Mouse (Mus musculus) embryonic facial prominence, embryonic 13.5 days (tissue): ENCODE data around the gene Syngap1. TPM values are rescaled to one million over a fixed set of nuclear protein-coding genes. Genes with fewer than 3 reads are reported as not detected.

ENCODE experiments used
- ATAC-seq: fragments of 200-750 bp; cut with Nextera tagmentation; 2 replicates; pipeline ENCODE4 v1.8.0; 2017; ENCODE audit warnings: low read depth; ENCODE audit not compliant: insufficient number of reproducible peaks, insufficient read depth, low FRiP score, low TSS enrichment
- H3K27ac ChIP-seq: fragments of 300-500 bp; sonication (generic); 2 replicates; pipeline ENCODE4 v1.5.1; 2015; ENCODE audit warnings: moderate library complexity, mild to moderate bottlenecking, inconsistent platforms
- H3K27me3 ChIP-seq: fragments of 300-500 bp; sonication (generic); 2 replicates; pipeline ENCODE4 v1.6.1; 2015; ENCODE audit warnings: mild to moderate bottlenecking, inconsistent platforms
- H3K36me3 ChIP-seq: fragments of 300-500 bp; sonication (generic); 2 replicates; pipeline ENCODE4 v1.6.1; 2015; ENCODE audit warnings: mild to moderate bottlenecking, inconsistent platforms
- H3K4me1 ChIP-seq: fragments of 300-500 bp; sonication (generic); 2 replicates; pipeline ENCODE4 v1.6.1; 2015; ENCODE audit warnings: inconsistent platforms
- H3K4me2 ChIP-seq: fragments of 300-500 bp; sonication (generic); 2 replicates; pipeline ENCODE4 v1.6.1; 2015; ENCODE audit warnings: moderate library complexity, mild to moderate bottlenecking, inconsistent platforms
- H3K4me3 ChIP-seq: fragments of 300-500 bp; sonication (generic); 2 replicates; pipeline ENCODE4 v1.5.1; 2015; ENCODE audit warnings: mild to moderate bottlenecking, inconsistent platforms
- H3K9ac ChIP-seq: fragments of 300-500 bp; sonication (generic); 2 replicates; pipeline ENCODE4 v1.6.1; 2015; ENCODE audit warnings: mild to moderate bottlenecking, inconsistent platforms
- H3K9me3 ChIP-seq: fragments of 300-500 bp; sonication (generic); 2 replicates; pipeline ENCODE4 v1.6.1; 2016; ENCODE audit warnings: inconsistent platforms
- WGBS: fragments of 180-500 bp; shearing (Covaris S2); methylation state at CpG from one replicate; pipeline ENCODE4 v1.1.7; 2015; ENCODE audit warnings: mixed read lengths; 5-methylcytosine and 5-hydroxymethylcytosine counted together
- microRNA-seq: library from miRNA; unstranded; fragments of <30 nt; microRNA quantifications from one replicate; pipeline ENCODE4, GENCODE M21; 2016
- polyA plus RNA-seq: library from polyadenylated mRNA; unstranded; fragments of >200 nt; fragmentation: Nextera tagmentation; extraction: Ambion mirVana; gene quantifications from 2 replicates; pipeline ENCODE4 v1.2.1, GENCODE M21; 2015

Gene Syngap1
- polyA plus RNA-seq, 1 experiment from 2014 or later: 3.7 TPM

- Histone ChIP-seq H3K4me3 (peak overlapping the region; percentile 57), H3K4me2 (peak overlapping the region; percentile 71), H3K4me1 (peaks cover 17% of the 10 kb centered on the region), H3K27ac (peak overlapping the region; percentile 57; the same call in 1 of the 2 replicates), H3K9ac (peak overlapping the region; percentile 74), H3K27me3 (no peaks in the 10 kb centered on the region), H3K36me3 (peaks cover 41% of the 10 kb centered on the region), H3K9me3 (no peaks in the 10 kb centered on the region)
- ATAC-seq: no peak
- 40% methylated on average over 11 of the region's 12 CpGs for WGBS
Observed at GRCm38 (mm10) chr17:27018555-27019196, 77.6 kb downstream of the Syngap1 start.

GRCm38 (mm10) chr17:27021076-27021475, 80.0 kb downstream of the Syngap1 start:
- Histone ChIP-seq H3K4me3 (no peak overlapping the region), H3K27ac (no peak overlapping the region), H3K4me2 (no peak overlapping the region), H3K9me3 (no peaks in the 10 kb centered on the region), H3K9ac (no peak overlapping the region), H3K4me1 (peaks cover 17% of the 10 kb centered on the region), H3K27me3 (no peaks in the 10 kb centered on the region), H3K36me3 (peaks cover 64% of the 10 kb centered on the region)
- WGBS: 91% methylated on average over 14 of the region's 14 CpGs
- ATAC-seq: no peak

GRCm38 (mm10) chr17:27021736-27022135, 80.7 kb downstream of the Syngap1 start:
- no peak overlapping the region for H3K9ac ChIP-seq
- no peak overlapping the region for H3K4me3 ChIP-seq
- H3K4me2 ChIP-seq: no peak overlapping the region
- H3K9me3 ChIP-seq: no peaks in the 10 kb centered on the region
- H3K36me3 ChIP-seq: peaks cover 67% of the 10 kb centered on the region
- no peak for ATAC-seq
- WGBS: 89% methylated on average over 9 of the region's 9 CpGs
- H3K27ac ChIP-seq: no peak overlapping the region
- H3K27me3 ChIP-seq: no peaks in the 10 kb centered on the region
- peaks cover 18% of the 10 kb centered on the region for H3K4me1 ChIP-seq

Small RNAs within 50 kb of the gene (microRNA-seq; reads per million reads assigned to microRNA genes)
- gene Gm27775 (not detected), gene Mir3083 (not detected), gene Mir6968 (not detected)

Other genes with a start within 250 kb of the Syngap1 start
- gene Crebrf, start 225.6 kb upstream of the Syngap1 start, polyA plus RNA-seq: 8.1 and 8.2 TPM in 2 replicates
- gene Bnip1, start 160.2 kb upstream of the Syngap1 start, polyA plus RNA-seq: 52.3 and 64.3 TPM in 2 replicates
- 0.39 and 2.5 TPM in 2 replicates for gene Nkx2-5, start 96.2 kb upstream of the Syngap1 start, polyA plus RNA-seq
- 8.9 and 10.2 TPM in 2 replicates for gene Kifc5b, start 24.2 kb upstream of the Syngap1 start, polyA plus RNA-seq
- 12.7 and 15.4 TPM in 2 replicates for gene Phf1, start 8.2 kb upstream of the Syngap1 start, polyA plus RNA-seq
- 162 and 180 TPM in 2 replicates for gene Cuta, start 1.7 kb upstream of the Syngap1 start, polyA plus RNA-seq
- 16.0 and 16.1 TPM in 2 replicates for gene Zbtb9, start 31.9 kb downstream of the Syngap1 start, polyA plus RNA-seq
- 4.6 and 5.7 TPM in 2 replicates for gene Bak1, start 87.8 kb downstream of the Syngap1 start, polyA plus RNA-seq
- 3.8 and 4.0 TPM in 2 replicates for gene Itpr3, start 116.1 kb downstream of the Syngap1 start, polyA plus RNA-seq
- gene Uqcc2, start 192.7 kb downstream of the Syngap1 start, polyA plus RNA-seq: 328 and 350 TPM in 2 replicates
- 0.40 and 0.42 TPM in 2 replicates for gene Ip6k3, start 226.5 kb downstream of the Syngap1 start, polyA plus RNA-seq